21 mouse cellular contexts compared by ENCODE assay signal in genomic region chr11:98595021-98595420, GRCm38 (mm10). TPM values are rescaled to one million over a fixed set of nuclear protein-coding genes. Genes with fewer than 3 reads are reported as not detected.
"Had no signal": no experiment of that assay in that cellular context is flagged by ENCODE, and none has a peak within 500 bp of the region (broad histone marks: within the 10 kb centered on the region; RNA-seq: fewer than 3 reads in every experiment).

No protein-coding gene starts in this region.

- H3K4me2 ChIP-seq: intestine, embryonic 15.5 days; limb, embryonic 12.5 days; liver, embryonic 13.5 days; lung, embryonic 15.5 days; midbrain, embryonic 13.5 days; neural tube, embryonic 12.5 days had no signal

- H3K9ac ChIP-seq: intestine, embryonic 15.5 days; limb, embryonic 12.5 days; liver, embryonic 13.5 days; liver, postnatal 0 days; lung, embryonic 15.5 days; midbrain, embryonic 13.5 days; neural tube, embryonic 12.5 days had no signal

- H3K9me3 ChIP-seq: intestine, embryonic 15.5 days; limb, embryonic 12.5 days; liver, embryonic 13.5 days; lung, embryonic 15.5 days; midbrain, embryonic 13.5 days; neural tube, embryonic 12.5 days had no signal

- H3K27ac ChIP-seq: intestine, embryonic 15.5 days; limb, embryonic 12.5 days; liver, embryonic 13.5 days; lung, embryonic 15.5 days; midbrain, embryonic 13.5 days; neural tube, embryonic 12.5 days had no signal

- H3K4me3 ChIP-seq: intestine, embryonic 15.5 days; limb, embryonic 12.5 days; liver, embryonic 13.5 days; lung, embryonic 15.5 days; midbrain, embryonic 13.5 days; neural tube, embryonic 12.5 days had no signal

- ATAC-seq: intestine, embryonic 15.5 days; liver, postnatal 0 days; midbrain, embryonic 13.5 days had no signal

- H3K4me1 ChIP-seq: midbrain, embryonic 13.5 days; neural tube, embryonic 12.5 days had no signal

- H3K36me3 ChIP-seq: intestine, embryonic 15.5 days; limb, embryonic 12.5 days; liver, embryonic 13.5 days; lung, embryonic 15.5 days; midbrain, embryonic 13.5 days; neural tube, embryonic 12.5 days had no signal

- DNase-seq: kidney, adult 2 months; kidney, postnatal 36 days; layer of hippocampus, adult 9-11 months; layer of hippocampus, postnatal 36 days; liver; liver, embryonic 13.5 days; liver, postnatal 0 days; lung, postnatal 36 days; right cerebral cortex, postnatal 4 days; spleen, adult 18-20 months had no signal

RNA-seq across cellular contexts. Expression of gene Lrrc3c, which starts 3.1 kb away (rescaled TPM):
- total RNA-seq: layer of hippocampus, adult 18-20 months; layer of hippocampus, postnatal 36 days; left cerebral cortex, postnatal 36 days; megakaryocyte progenitor cell, adult 5-6 weeks; midbrain, postnatal 0 days had no signal
- polyA plus RNA-seq: intestine, embryonic 15.5 days; kidney, adult 2 months; kidney, embryonic 16.5 days; limb, embryonic 12.5 days; liver, embryonic 13.5 days; liver, postnatal 0 days; lung, embryonic 15.5 days; midbrain, embryonic 13.5 days; midbrain, postnatal 0 days; neural tube, embryonic 12.5 days; stomach, embryonic 14.5 days had no signal

RNA-seq across cellular contexts. Expression of gene Gm12355, which starts 30.4 kb away (rescaled TPM):
- total RNA-seq: midbrain, postnatal 0 days had no signal
- polyA plus RNA-seq: kidney, adult 2 months had no signal

RNA-seq across cellular contexts. Expression of gene Gsdma3, which starts 31.1 kb away (rescaled TPM):
- total RNA-seq: layer of hippocampus, adult 18-20 months; left cerebral cortex, postnatal 36 days; megakaryocyte progenitor cell, adult 5-6 weeks; midbrain, postnatal 0 days had no signal
- polyA plus RNA-seq: intestine, embryonic 15.5 days; kidney, adult 2 months; kidney, embryonic 16.5 days; limb, embryonic 12.5 days; liver, embryonic 13.5 days; liver, postnatal 0 days; lung, embryonic 15.5 days; midbrain, embryonic 13.5 days; midbrain, postnatal 0 days; neural tube, embryonic 12.5 days; stomach, embryonic 14.5 days had no signal

RNA-seq across cellular contexts. Expression of gene Zpbp2, which starts 44.1 kb away (rescaled TPM):
- total RNA-seq: layer of hippocampus, adult 18-20 months; layer of hippocampus, postnatal 36 days; midbrain, postnatal 0 days had no signal
- polyA plus RNA-seq: limb, embryonic 12.5 days; neural tube, embryonic 12.5 days; stomach, embryonic 14.5 days had no signal
